Mouse (Mus musculus): ENCODE results near the gene Prkcq. TPM values are rescaled to one million over a fixed set of nuclear protein-coding genes. Genes with fewer than 3 reads are reported as not detected.
A peak's percentile ranks its signal among the peaks of the same experiment; 100 is the strongest.

Gene Prkcq
- polyA plus RNA-seq, 1 experiment from 2014 or later, result 2.3 TPM

DNA sequence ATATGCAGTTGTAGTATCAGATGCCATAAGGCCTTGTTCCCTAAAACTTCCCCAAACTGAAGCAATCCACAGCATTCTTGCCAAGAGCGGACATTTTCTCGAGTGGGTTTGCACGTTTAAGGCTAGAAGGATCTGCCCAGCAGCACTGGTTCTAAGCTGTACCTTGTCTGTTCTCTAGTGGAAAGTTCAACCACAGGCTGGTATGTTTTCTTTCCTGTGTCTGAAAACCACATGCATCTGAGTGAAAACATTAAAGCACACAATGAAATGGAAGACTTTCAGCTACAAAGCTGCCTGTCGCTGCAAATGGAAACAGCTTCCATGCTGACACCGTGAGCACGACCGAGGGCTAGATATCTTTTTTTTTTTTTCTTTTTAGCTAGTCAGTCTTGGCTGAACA lies 12.3 kb upstream of the Prkcq start:
- Histone ChIP-seq H3K27me3 (ENCODE audit: control insufficient read depth, insufficient read depth, low read length) (no peaks in the 10 kb centered on the region), H3K9me3 (ENCODE audit: control insufficient read depth, low read length) (no peaks in the 10 kb centered on the region), H3K27ac (ENCODE audit: low read depth, low read length) (no peak overlapping the region), H3K4me2 (no peak overlapping the region), H3K36me3 (ENCODE audit: control insufficient read depth, insufficient read depth, low read length) (no peaks in the 10 kb centered on the region), H3K4me1 (ENCODE audit: control insufficient read depth, insufficient read depth, low read length) (no peaks in the 10 kb centered on the region), H3K4me3 (ENCODE audit: low read depth, low read length) (no peak overlapping the region), H3K9ac (ENCODE audit: low read length) (no peak overlapping the region)
- WGBS, result 92% methylated on average over 7 of the region's 7 CpGs
- no peak for DNase-seq (ENCODE audit: low spot score, missing footprints)
- no peak for ATAC-seq (ENCODE audit: low FRiP score)

- 84% methylated on average over 3 of the region's 3 CpGs for WGBS
- ATAC-seq (ENCODE audit: low FRiP score), result no peak
Observed at GRCm38 (mm10) chr2:11160696-11161095, 11.2 kb upstream of the Prkcq start.

DNA sequence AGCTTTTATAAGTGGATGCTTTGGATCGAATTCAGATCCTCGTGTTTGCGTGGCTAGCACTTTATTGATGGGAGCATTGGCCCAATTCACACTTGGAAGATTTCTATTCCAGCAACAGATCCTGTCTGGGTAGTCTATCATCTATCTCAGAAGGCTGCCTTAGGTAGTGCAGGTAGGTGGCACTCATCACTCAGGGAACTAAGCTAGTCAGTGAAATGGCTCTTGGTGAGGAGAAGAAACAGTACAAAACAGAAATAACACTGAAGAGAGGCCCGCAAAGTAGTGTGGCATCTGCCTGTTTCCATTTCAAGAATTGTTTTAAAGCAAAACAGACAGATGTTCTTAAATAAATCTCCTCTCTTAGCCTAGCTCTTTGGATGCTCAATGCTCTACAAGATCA lies 10.6 kb upstream of the Prkcq start:
- WGBS, result 94% methylated on average over 4 of the region's 4 CpGs
- Histone ChIP-seq H3K4me2 (no peak overlapping the region), H3K9ac (ENCODE audit: low read length) (no peak overlapping the region), H3K36me3 (ENCODE audit: control insufficient read depth, insufficient read depth, low read length) (no peaks in the 10 kb centered on the region), H3K4me1 (ENCODE audit: control insufficient read depth, insufficient read depth, low read length) (no peaks in the 10 kb centered on the region), H3K9me3 (ENCODE audit: control insufficient read depth, low read length) (no peaks in the 10 kb centered on the region), H3K27me3 (ENCODE audit: control insufficient read depth, insufficient read depth, low read length) (no peaks in the 10 kb centered on the region), H3K27ac (ENCODE audit: low read depth, low read length) (no peak overlapping the region), H3K4me3 (ENCODE audit: low read depth, low read length) (no peak overlapping the region)
- DNase-seq (ENCODE audit: low spot score, missing footprints), result no peak
- no peak for ATAC-seq (ENCODE audit: low FRiP score)

More at GRCm38 (mm10) chr2:11160696-11161095, 11.2 kb upstream of the Prkcq start:
- Histone ChIP-seq H3K4me3 (ENCODE audit: low read depth, low read length) (no peak overlapping the region), H3K4me2 (no peak overlapping the region), H3K36me3 (ENCODE audit: control insufficient read depth, insufficient read depth, low read length) (no peaks in the 10 kb centered on the region), H3K9me3 (ENCODE audit: control insufficient read depth, low read length) (no peaks in the 10 kb centered on the region), H3K9ac (ENCODE audit: low read length) (no peak overlapping the region), H3K27me3 (ENCODE audit: control insufficient read depth, insufficient read depth, low read length) (no peaks in the 10 kb centered on the region), H3K4me1 (ENCODE audit: control insufficient read depth, insufficient read depth, low read length) (no peaks in the 10 kb centered on the region), H3K27ac (ENCODE audit: low read depth, low read length) (no peak overlapping the region)
- DNase-seq (ENCODE audit: low spot score, missing footprints), result no peak

DNA sequence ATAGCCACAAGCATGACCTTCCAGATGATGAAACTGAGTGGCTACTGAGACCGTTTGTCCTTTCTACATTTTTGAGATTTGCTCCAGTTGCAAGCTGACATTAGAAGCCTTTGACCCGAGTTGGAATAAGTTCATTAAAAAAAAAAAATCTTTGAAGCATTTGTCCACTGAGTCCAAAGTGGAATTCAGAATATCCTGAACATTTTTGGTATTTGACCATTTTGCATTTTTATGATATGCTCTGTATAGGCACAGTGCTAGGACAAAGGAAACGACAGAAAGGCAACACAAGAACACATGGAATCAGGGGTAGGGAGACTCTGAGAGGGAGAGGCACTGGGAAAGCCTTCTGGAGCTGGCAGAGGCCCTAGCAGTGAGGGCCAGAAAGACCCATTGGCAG lies 9.2 kb upstream of the Prkcq start:
- no peak for DNase-seq (ENCODE audit: low spot score, missing footprints)
- 72% methylated on average over 3 of the region's 3 CpGs for WGBS
- no peaks in the 10 kb centered on the region for H3K4me1 ChIP-seq (ENCODE audit: control insufficient read depth, insufficient read depth, low read length)
- no peak overlapping the region for H3K27ac ChIP-seq (ENCODE audit: low read depth, low read length)
- no peaks in the 10 kb centered on the region for H3K9me3 ChIP-seq (ENCODE audit: control insufficient read depth, low read length)
- no peak overlapping the region for H3K4me3 ChIP-seq (ENCODE audit: low read depth, low read length)
- no peak overlapping the region for H3K9ac ChIP-seq (ENCODE audit: low read length)
- H3K27me3 ChIP-seq (ENCODE audit: control insufficient read depth, insufficient read depth, low read length), result no peaks in the 10 kb centered on the region
- no peak for ATAC-seq (ENCODE audit: low FRiP score)
- H3K36me3 ChIP-seq (ENCODE audit: control insufficient read depth, insufficient read depth, low read length), result no peaks in the 10 kb centered on the region
- no peak overlapping the region for H3K4me2 ChIP-seq

- Histone ChIP-seq H3K27me3 (ENCODE audit: control insufficient read depth, insufficient read depth, low read length) (no peaks in the 10 kb centered on the region), H3K9ac (ENCODE audit: low read length) (no peak overlapping the region), H3K4me1 (ENCODE audit: control insufficient read depth, insufficient read depth, low read length) (no peaks in the 10 kb centered on the region), H3K36me3 (ENCODE audit: control insufficient read depth, insufficient read depth, low read length) (no peaks in the 10 kb centered on the region), H3K9me3 (ENCODE audit: control insufficient read depth, low read length) (no peaks in the 10 kb centered on the region), H3K4me3 (ENCODE audit: low read depth, low read length) (no peak overlapping the region), H3K27ac (ENCODE audit: low read depth, low read length) (no peak overlapping the region), H3K4me2 (no peak overlapping the region)
- ATAC-seq (ENCODE audit: low FRiP score) (no peak), DNase-seq (ENCODE audit: low spot score, missing footprints) (no peak)
- 84% methylated on average over 3 of the region's 3 CpGs for WGBS
Observed at GRCm38 (mm10) chr2:11164170-11164569, 7.7 kb upstream of the Prkcq start.

GRCm38 (mm10) chr2:11169721-11170335 lies 2.1 kb upstream of the Prkcq start:
- DNase-seq (ENCODE audit: low spot score, missing footprints), result peak; percentile 51
- 69% methylated on average over 6 of the region's 6 CpGs for WGBS

GRCm38 (mm10) chr2:11172831-11173414 lies 1.0 kb downstream of the Prkcq start:
- H3K9ac ChIP-seq (ENCODE audit: low read length), result no peak overlapping the region
- no peaks in the 10 kb centered on the region for H3K9me3 ChIP-seq (ENCODE audit: control insufficient read depth, low read length)
- peak overlapping the region; percentile 42; the same call in 1 of the 2 replicates for H3K4me3 ChIP-seq (ENCODE audit: low read depth, low read length)
- H3K4me2 ChIP-seq, result peak overlapping the region; percentile 80
- peaks cover 3% of the 10 kb centered on the region; the same call in 1 of the 2 replicates for H3K27me3 ChIP-seq (ENCODE audit: control insufficient read depth, insufficient read depth, low read length)
- H3K4me1 ChIP-seq (ENCODE audit: control insufficient read depth, insufficient read depth, low read length), result peaks cover 9% of the 10 kb centered on the region
- DNase-seq (ENCODE audit: low spot score, missing footprints) (peak; percentile 91), ATAC-seq (ENCODE audit: low FRiP score) (peak; percentile 52; the same call in 1 of the 2 replicates)
- no peak overlapping the region for H3K27ac ChIP-seq (ENCODE audit: low read depth, low read length)
- no peaks in the 10 kb centered on the region for H3K36me3 ChIP-seq (ENCODE audit: control insufficient read depth, insufficient read depth, low read length)
- WGBS, result 11% methylated on average over 9 of the region's 9 CpGs

More at GRCm38 (mm10) chr2:11169721-11170335, 2.1 kb upstream of the Prkcq start:
- Histone ChIP-seq H3K27ac (ENCODE audit: low read depth, low read length) (no peak overlapping the region), H3K4me2 (no peak overlapping the region), H3K4me3 (ENCODE audit: low read depth, low read length) (no peak overlapping the region), H3K9me3 (ENCODE audit: control insufficient read depth, low read length) (no peaks in the 10 kb centered on the region), H3K9ac (ENCODE audit: low read length) (no peak overlapping the region), H3K27me3 (ENCODE audit: control insufficient read depth, insufficient read depth, low read length) (peaks cover 3% of the 10 kb centered on the region; the same call in 1 of the 2 replicates), H3K36me3 (ENCODE audit: control insufficient read depth, insufficient read depth, low read length) (no peaks in the 10 kb centered on the region), H3K4me1 (ENCODE audit: control insufficient read depth, insufficient read depth, low read length) (peaks cover 9% of the 10 kb centered on the region)
- no peak for ATAC-seq (ENCODE audit: low FRiP score)

DNA sequence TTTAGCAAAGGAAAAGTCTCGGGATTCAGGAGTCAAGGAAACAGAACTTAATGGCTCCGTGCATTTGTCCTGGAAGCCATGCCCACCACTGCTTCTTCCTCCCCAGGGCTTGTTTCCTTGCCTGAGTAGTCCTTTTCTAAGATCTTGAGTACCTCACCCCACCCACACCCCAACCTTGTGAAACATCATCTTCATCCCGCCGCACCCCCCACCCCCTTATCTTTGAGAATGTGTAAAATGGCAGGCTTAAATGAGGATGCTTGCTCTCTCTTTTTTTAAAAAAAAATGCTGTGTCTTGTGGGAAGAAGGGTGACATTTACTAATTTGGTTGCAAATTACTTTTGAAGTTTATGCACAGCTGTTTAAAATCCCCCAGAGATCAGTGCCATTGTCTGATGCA lies 1.6 kb downstream of the Prkcq start:
- H3K27me3 ChIP-seq (ENCODE audit: control insufficient read depth, insufficient read depth, low read length), result peaks cover 3% of the 10 kb centered on the region; the same call in 1 of the 2 replicates

DNA sequence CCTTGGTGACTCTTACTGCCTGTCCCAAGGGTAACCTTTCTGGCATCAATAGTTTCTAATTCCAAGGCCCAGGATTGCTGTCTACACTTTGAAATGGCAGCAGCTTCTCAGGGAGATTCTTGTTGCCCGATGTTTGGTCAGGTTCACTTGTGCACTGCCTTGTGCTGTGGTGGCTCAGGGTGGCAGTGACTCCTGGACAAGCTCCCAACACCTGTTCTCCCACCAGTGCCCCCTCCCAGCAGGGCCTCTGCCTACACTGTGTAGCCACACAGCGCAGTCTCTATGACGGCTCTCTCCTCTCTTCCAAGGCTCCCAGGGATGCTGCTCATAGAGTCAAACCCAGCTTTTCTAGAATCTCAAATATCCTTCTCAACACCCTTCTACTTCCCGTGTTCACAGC lies 2.2 kb downstream of the Prkcq start:
- ATAC-seq (ENCODE audit: low FRiP score), result no peak
- H3K4me2 ChIP-seq, result no peak overlapping the region
- H3K4me1 ChIP-seq (ENCODE audit: control insufficient read depth, insufficient read depth, low read length), result peaks cover 9% of the 10 kb centered on the region
- peaks cover 3% of the 10 kb centered on the region; the same call in 1 of the 2 replicates for H3K27me3 ChIP-seq (ENCODE audit: control insufficient read depth, insufficient read depth, low read length)
- H3K9me3 ChIP-seq (ENCODE audit: control insufficient read depth, low read length), result no peaks in the 10 kb centered on the region
- H3K36me3 ChIP-seq (ENCODE audit: control insufficient read depth, insufficient read depth, low read length), result no peaks in the 10 kb centered on the region
- H3K4me3 ChIP-seq (ENCODE audit: low read depth, low read length), result no peak overlapping the region
- DNase-seq (ENCODE audit: low spot score, missing footprints), result peak; percentile 78
- no peak overlapping the region for H3K27ac ChIP-seq (ENCODE audit: low read depth, low read length)
- no peak overlapping the region for H3K9ac ChIP-seq (ENCODE audit: low read length)
- 81% methylated on average over 4 of the region's 4 CpGs for WGBS

More for the DNA sequence above, 1.6 kb downstream of the Prkcq start:
- Histone ChIP-seq H3K4me2 (peak overlapping the region; percentile 80; the same call in 1 of the 2 replicates), H3K36me3 (ENCODE audit: control insufficient read depth, insufficient read depth, low read length) (no peaks in the 10 kb centered on the region), H3K27ac (ENCODE audit: low read depth, low read length) (no peak overlapping the region), H3K4me3 (ENCODE audit: low read depth, low read length) (no peak overlapping the region), H3K9ac (ENCODE audit: low read length) (no peak overlapping the region), H3K9me3 (ENCODE audit: control insufficient read depth, low read length) (no peaks in the 10 kb centered on the region), H3K4me1 (ENCODE audit: control insufficient read depth, insufficient read depth, low read length) (peaks cover 9% of the 10 kb centered on the region)
- DNase-seq (ENCODE audit: low spot score, missing footprints), result no peak
- 36% methylated on average over 4 of the region's 4 CpGs for WGBS
- ATAC-seq (ENCODE audit: low FRiP score), result no peak

Measured in midbrain, embryonic 11.5 days (tissue).